Mouse (Mus musculus): ENCODE measurements around the gene Cdh4. TPM values are rescaled to one million over a fixed set of nuclear protein-coding genes. Genes with fewer than 3 reads are reported as not detected.
A peak's percentile ranks its signal among the peaks of the same experiment; 100 is the strongest.

Gene Cdh4
- polyA plus RNA-seq, 1 experiment, result 9.3 TPM

GRCm38 (mm10) chr2:179533196-179533595 is 91.0 kb downstream of the Cdh4 start:
- Histone ChIP-seq H3K4me1 (ENCODE audit: control insufficient read depth, insufficient read depth, low read length) (peaks cover 37% of the 10 kb centered on the region), H3K4me3 (replicated peaks; ENCODE audit: insufficient read depth, low read depth, low read length) (no peak overlapping the region), H3K27ac (ENCODE audit: insufficient read depth, low read length) (no peak overlapping the region), H3K27me3 (ENCODE audit: control insufficient read depth, insufficient read depth, low read length) (no peaks in the 10 kb centered on the region)
- TF ChIP-seq CTCF (IDR thresholded peaks at IDR 0.05; ENCODE audit: borderline replicate concordance, insufficient read depth, low read depth, low read length) (no peak), POLR2A (IDR thresholded peaks at IDR 0.05; ENCODE audit: borderline replicate concordance, insufficient read depth, low read length) (no peak)
- 52% methylated on average over 6 of the region's 6 CpGs for WGBS
- peak; percentile 26 to 52 for DNase-seq

- Histone ChIP-seq H3K4me3 (replicated peaks; ENCODE audit: insufficient read depth, low read depth, low read length) (no peak overlapping the region), H3K4me1 (ENCODE audit: control insufficient read depth, insufficient read depth, low read length) (peaks cover 37% of the 10 kb centered on the region), H3K27me3 (ENCODE audit: control insufficient read depth, insufficient read depth, low read length) (no peaks in the 10 kb centered on the region), H3K27ac (ENCODE audit: insufficient read depth, low read length) (no peak overlapping the region)
- WGBS, result 93% methylated on average over 2 of the region's 2 CpGs
- TF ChIP-seq POLR2A (IDR thresholded peaks at IDR 0.05; ENCODE audit: borderline replicate concordance, insufficient read depth, low read length) (no peak), CTCF (IDR thresholded peaks at IDR 0.05; ENCODE audit: borderline replicate concordance, insufficient read depth, low read depth, low read length) (no peak)
- DNase-seq, result peak; percentile 26 to 46
Observed at GRCm38 (mm10) chr2:179533881-179534280, 91.7 kb downstream of the Cdh4 start.

- 86% methylated on average over 6 of the region's 6 CpGs for WGBS
- H3K4me1 ChIP-seq (ENCODE audit: control insufficient read depth, insufficient read depth, low read length), result peaks cover 30% of the 10 kb centered on the region
- no peak for DNase-seq
- no peaks in the 10 kb centered on the region for H3K27me3 ChIP-seq (ENCODE audit: control insufficient read depth, insufficient read depth, low read length)
- H3K4me3 ChIP-seq (replicated peaks; ENCODE audit: insufficient read depth, low read depth, low read length), result no peak overlapping the region
- no peak for TF ChIP-seq POLR2A (IDR thresholded peaks at IDR 0.05; ENCODE audit: borderline replicate concordance, insufficient read depth, low read length)
- H3K27ac ChIP-seq (ENCODE audit: insufficient read depth, low read length), result no peak overlapping the region
Observed at GRCm38 (mm10) chr2:179535204-179535603, 93.0 kb downstream of the Cdh4 start.

GRCm38 (mm10) chr2:179536762-179537161 is 94.5 kb downstream of the Cdh4 start:
- H3K27ac ChIP-seq (ENCODE audit: insufficient read depth, low read length), result no peak overlapping the region

DNA sequence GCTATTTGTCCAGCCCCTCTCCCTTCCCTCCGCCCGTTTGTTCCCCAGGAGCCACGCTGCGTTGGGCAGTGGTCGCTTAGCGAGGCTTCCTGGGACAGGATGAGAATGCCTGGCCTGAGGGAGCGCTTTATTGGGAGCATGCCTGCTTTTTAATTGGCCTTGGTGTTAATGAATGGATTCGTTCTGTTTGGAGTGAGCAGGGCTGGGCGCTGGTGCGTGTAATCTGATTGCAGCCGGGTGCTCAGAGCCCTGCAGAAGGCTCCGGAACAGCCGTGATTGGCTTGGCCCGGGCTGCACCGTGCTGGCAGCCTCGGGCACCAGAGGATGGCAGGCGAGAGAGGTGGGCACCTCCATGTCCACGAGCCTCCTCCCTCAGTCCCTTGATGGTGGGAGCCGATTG is 95.2 kb downstream of the Cdh4 start:
- no peak overlapping the region for H3K27ac ChIP-seq (ENCODE audit: insufficient read depth, low read length)
- WGBS, result 1% methylated on average over 19 of the region's 19 CpGs

More at GRCm38 (mm10) chr2:179536762-179537161, 94.5 kb downstream of the Cdh4 start:
- H3K27me3 ChIP-seq (ENCODE audit: control insufficient read depth, insufficient read depth, low read length), result no peaks in the 10 kb centered on the region
- peaks cover 27% of the 10 kb centered on the region for H3K4me1 ChIP-seq (ENCODE audit: control insufficient read depth, insufficient read depth, low read length)
- 73% methylated on average over 2 of the region's 2 CpGs for WGBS
- no peak overlapping the region for H3K4me3 ChIP-seq (replicated peaks; ENCODE audit: insufficient read depth, low read depth, low read length)
- DNase-seq, result no peak
- TF ChIP-seq CTCF (IDR thresholded peaks at IDR 0.05; ENCODE audit: borderline replicate concordance, insufficient read depth, low read depth, low read length) (no peak), POLR2A (IDR thresholded peaks at IDR 0.05; ENCODE audit: borderline replicate concordance, insufficient read depth, low read length) (no peak)

DNA sequence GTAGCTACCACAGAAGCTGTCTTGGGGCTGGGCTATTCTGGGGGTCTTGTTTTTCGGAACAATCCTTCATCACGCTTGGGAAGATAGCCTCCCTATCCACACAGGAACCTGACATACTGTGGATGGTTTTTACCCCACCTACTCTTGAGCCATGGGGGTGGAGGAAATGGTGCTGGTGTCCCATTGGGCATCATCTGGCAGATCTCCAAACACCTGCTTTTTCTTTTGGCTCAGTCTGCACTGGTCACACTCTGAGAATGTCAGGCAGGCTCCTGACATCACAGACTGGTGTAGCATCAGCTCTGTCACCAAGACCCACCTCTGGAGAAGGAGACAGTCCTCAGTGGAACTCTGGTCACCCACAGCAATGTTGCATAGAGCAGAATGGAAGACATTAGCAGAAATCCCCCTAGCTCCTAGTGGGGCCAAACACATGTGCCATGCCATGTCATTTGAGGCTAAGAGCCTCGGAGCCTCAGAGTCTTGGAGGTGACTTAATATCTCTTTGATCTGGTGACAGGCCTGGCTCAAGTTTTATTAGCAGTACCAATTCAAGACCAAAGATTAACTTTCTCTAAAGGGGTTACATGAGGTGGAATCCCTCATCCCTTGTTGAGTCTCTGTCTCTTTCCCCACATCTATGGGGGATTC is 95.7 kb downstream of the Cdh4 start:
- Histone ChIP-seq H3K4me3 (replicated peaks; ENCODE audit: insufficient read depth, low read depth, low read length) (peak overlapping the region; percentile 13), H3K27me3 (ENCODE audit: control insufficient read depth, insufficient read depth, low read length) (no peaks in the 10 kb centered on the region), H3K27ac (ENCODE audit: insufficient read depth, low read length) (no peak overlapping the region), H3K4me1 (ENCODE audit: control insufficient read depth, insufficient read depth, low read length) (peaks cover 22% of the 10 kb centered on the region)
- TF ChIP-seq POLR2A (IDR thresholded peaks at IDR 0.05; ENCODE audit: borderline replicate concordance, insufficient read depth, low read length) (no peak), CTCF (IDR thresholded peaks at IDR 0.05; ENCODE audit: borderline replicate concordance, insufficient read depth, low read depth, low read length) (no peak)
- WGBS, result 41% methylated on average over 3 of the region's 3 CpGs
- DNase-seq, result peak in 1 of 2 experiments; percentile 35

More for the DNA sequence above, 95.2 kb downstream of the Cdh4 start:
- TF ChIP-seq POLR2A (IDR thresholded peaks at IDR 0.05; ENCODE audit: borderline replicate concordance, insufficient read depth, low read length) (no peak), CTCF (IDR thresholded peaks at IDR 0.05; ENCODE audit: borderline replicate concordance, insufficient read depth, low read depth, low read length) (no peak; the same call in 1 of the 2 replicates)
- peaks cover 25% of the 10 kb centered on the region for H3K4me1 ChIP-seq (ENCODE audit: control insufficient read depth, insufficient read depth, low read length)
- H3K4me3 ChIP-seq (replicated peaks; ENCODE audit: insufficient read depth, low read depth, low read length), result peak overlapping the region; percentile 47
- H3K27me3 ChIP-seq (ENCODE audit: control insufficient read depth, insufficient read depth, low read length), result no peaks in the 10 kb centered on the region
- DNase-seq, result peak; percentile 76 to 84

DNA sequence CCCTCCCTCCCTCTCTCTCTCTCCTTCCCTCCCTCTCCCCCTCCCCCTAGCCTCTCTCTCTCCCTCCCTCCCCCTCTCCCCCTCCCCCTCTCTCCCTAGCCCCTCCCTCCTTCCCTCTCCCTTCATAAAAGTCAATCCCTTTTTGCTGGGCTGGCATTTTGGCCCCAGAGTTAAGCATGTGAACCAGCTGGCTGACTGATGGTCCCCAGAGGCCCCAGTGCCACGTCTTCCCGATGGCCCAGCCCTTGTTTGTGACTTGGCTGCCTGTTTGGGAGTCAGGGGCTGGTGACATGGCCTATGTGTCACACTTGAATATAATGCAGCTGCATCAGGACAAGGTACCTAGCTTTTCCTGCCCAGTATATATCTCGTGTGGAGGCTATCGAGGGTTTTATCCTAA is 96.3 kb downstream of the Cdh4 start:
- Histone ChIP-seq H3K27ac (ENCODE audit: insufficient read depth, low read length) (no peak overlapping the region), H3K27me3 (ENCODE audit: control insufficient read depth, insufficient read depth, low read length) (no peaks in the 10 kb centered on the region), H3K4me3 (replicated peaks; ENCODE audit: insufficient read depth, low read depth, low read length) (no peak overlapping the region), H3K4me1 (ENCODE audit: control insufficient read depth, insufficient read depth, low read length) (peaks cover 16% of the 10 kb centered on the region)
- no peak for TF ChIP-seq POLR2A (IDR thresholded peaks at IDR 0.05; ENCODE audit: borderline replicate concordance, insufficient read depth, low read length)
- no peak for DNase-seq
- whole genome bisulfite sequencing, result 81% methylated on average over 4 of the region's 4 CpGs

DNA sequence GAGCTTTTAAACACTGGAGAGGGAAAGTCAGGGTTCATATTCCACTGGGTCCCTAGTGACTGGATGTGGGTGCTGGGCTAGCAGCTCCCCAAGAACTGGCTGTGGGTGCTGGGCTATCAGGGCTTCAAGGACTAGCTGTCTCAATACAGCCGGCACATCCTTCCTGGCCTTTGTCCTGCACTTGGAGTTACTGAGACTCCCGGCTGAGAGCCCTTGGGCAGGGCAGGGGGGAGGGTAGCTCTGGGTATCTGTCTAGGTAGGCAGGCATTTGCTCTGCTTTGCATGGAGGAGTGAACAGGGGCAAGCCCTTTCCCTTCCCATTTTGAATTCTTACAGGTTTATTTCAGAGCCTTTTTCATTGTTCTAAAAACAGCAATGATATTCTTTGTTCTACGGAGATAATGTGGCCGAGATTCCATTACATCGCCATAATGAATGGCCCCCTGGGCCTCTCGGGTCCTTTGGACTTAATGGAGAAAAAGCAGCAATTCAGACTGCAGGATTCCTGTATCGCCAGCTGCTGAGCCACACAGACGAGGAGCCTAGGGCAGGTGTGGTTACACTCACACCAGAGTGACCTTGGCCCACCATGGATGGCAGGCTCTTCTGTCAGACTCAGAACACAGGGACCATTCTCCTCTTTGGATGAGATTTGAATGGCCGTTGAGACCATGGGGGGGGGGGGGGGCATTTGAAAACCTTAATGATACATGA is 97.5 kb downstream of the Cdh4 start:
- TF ChIP-seq POLR2A (IDR thresholded peaks at IDR 0.05; ENCODE audit: borderline replicate concordance, insufficient read depth, low read length) (no peak), CTCF (IDR thresholded peaks at IDR 0.05; ENCODE audit: borderline replicate concordance, insufficient read depth, low read depth, low read length) (no peak)
- H3K4me3 ChIP-seq (replicated peaks; ENCODE audit: insufficient read depth, low read depth, low read length), result no peak overlapping the region
- no peak for DNase-seq
- no peaks in the 10 kb centered on the region for H3K27me3 ChIP-seq (ENCODE audit: control insufficient read depth, insufficient read depth, low read length)
- H3K27ac ChIP-seq (ENCODE audit: insufficient read depth, low read length), result no peak overlapping the region
- peaks cover 15% of the 10 kb centered on the region for H3K4me1 ChIP-seq (ENCODE audit: control insufficient read depth, insufficient read depth, low read length)
- 79% methylated on average over 9 of the region's 9 CpGs for WGBS

Data from cerebellum, adult 2 months (tissue).